8 mouse cellular contexts compared by ENCODE assay signal in genomic region chr1:166253898-166254894, GRCm38 (mm10). TPM values are rescaled to one million over a fixed set of nuclear protein-coding genes. Genes with fewer than 3 reads are reported as not detected.
DNase-seq lines count a peak whose midpoint lies in the region; ATAC-seq and TF ChIP-seq lines count a peak whose summit lies in the region.

Ildr2 (plus strand) TSS chr1:166254139.

- H3K9me3 ChIP-seq in embryonic facial prominence, embryonic 13.5 days, result no peaks in the 10 kb centered on the region
- H3K9me3 ChIP-seq in heart, embryonic 12.5 days (replicated peaks), result no peaks in the 10 kb centered on the region
- no peaks in the 10 kb centered on the region for H3K9me3 ChIP-seq in kidney, embryonic 16.5 days (ENCODE audit: low read length)
- H3K9me3 ChIP-seq in liver, embryonic 11.5 days (ENCODE audit: control insufficient read depth, low read length), result no peaks in the 10 kb centered on the region
- H3K9me3 ChIP-seq in midbrain, postnatal 0 days (ENCODE audit: low read length), result no peaks in the 10 kb centered on the region

- H3K36me3 ChIP-seq in embryonic facial prominence, embryonic 13.5 days, result no peaks in the 10 kb centered on the region
- no peaks in the 10 kb centered on the region for H3K36me3 ChIP-seq in heart, embryonic 12.5 days
- H3K36me3 ChIP-seq in kidney, embryonic 16.5 days (ENCODE audit: insufficient read depth, low read length), result no peaks in the 10 kb centered on the region
- H3K36me3 ChIP-seq in liver, embryonic 11.5 days (ENCODE audit: control insufficient read depth, insufficient read depth, low read length), result no peaks in the 10 kb centered on the region
- no peaks in the 10 kb centered on the region for H3K36me3 ChIP-seq in midbrain, postnatal 0 days (ENCODE audit: insufficient read depth, low read length)

- H3K27me3 ChIP-seq in embryonic facial prominence, embryonic 13.5 days, result peaks cover 63% of the 10 kb centered on the region
- peaks cover 64% of the 10 kb centered on the region for H3K27me3 ChIP-seq in heart, embryonic 12.5 days (replicated peaks)
- H3K27me3 ChIP-seq in kidney, embryonic 16.5 days (ENCODE audit: insufficient read depth, low read length), result peaks cover 49% of the 10 kb centered on the region
- peaks cover 47% of the 10 kb centered on the region for H3K27me3 ChIP-seq in liver, embryonic 11.5 days (replicated peaks; ENCODE audit: control insufficient read depth, insufficient read depth, low read length)
- no peaks in the 10 kb centered on the region for H3K27me3 ChIP-seq in midbrain, postnatal 0 days (ENCODE audit: insufficient read depth, low read length)

- DNase-seq in CD4-positive, CD25-positive, alpha-beta regulatory T cell, adult 2 months (ENCODE audit: low read depth, low spot score), result peak; percentile 3
- peak; percentile 54 for DNase-seq in liver, embryonic 11.5 days (ENCODE audit: low spot score)
- peak; percentile 67 for DNase-seq in midbrain, postnatal 0 days (ENCODE audit: low spot score)
- DNase-seq in testis, postnatal 14 days (ENCODE audit: low spot score), result peak; percentile 64

- TF ChIP-seq CTCF in midbrain, postnatal 0 days (IDR thresholded peaks at IDR 0.05), result peak; percentile 56

- under 1% methylated on average over 57 of the region's 72 CpGs for WGBS in embryonic facial prominence, embryonic 13.5 days
- 1% methylated on average over 72 of the region's 72 CpGs for WGBS in heart, embryonic 12.5 days
- WGBS in kidney, embryonic 16.5 days, result under 1% methylated on average over 56 of the region's 72 CpGs
- WGBS in liver, embryonic 11.5 days, result 2% methylated on average over 70 of the region's 72 CpGs
- WGBS in midbrain, postnatal 0 days, result under 1% methylated on average over 64 of the region's 72 CpGs

- peak within 1 kb of the TSS; percentile 74 for H3K9ac ChIP-seq in embryonic facial prominence, embryonic 13.5 days
- H3K9ac ChIP-seq in heart, embryonic 12.5 days, result peak within 1 kb of the TSS; percentile 71
- peak within 1 kb of the TSS; percentile 69 for H3K9ac ChIP-seq in kidney, embryonic 16.5 days (replicated peaks; ENCODE audit: low read length)
- peak within 1 kb of the TSS; percentile 25; the same call in 1 of the 2 replicates for H3K9ac ChIP-seq in liver, embryonic 11.5 days (ENCODE audit: low read depth, low read length)
- H3K9ac ChIP-seq in midbrain, postnatal 0 days (replicated peaks; ENCODE audit: low read length, poor library complexity, severe bottlenecking), result peak within 1 kb of the TSS; percentile 47

- ATAC-seq in CD4-positive, CD25-positive, alpha-beta regulatory T cell, adult 4 months, result no peak
- 0 out of 2 replicates have a peak, but pooled peaks have one; percentile 20 for ATAC-seq in embryonic facial prominence, embryonic 13.5 days (ENCODE audit: insufficient number of reproducible peaks, insufficient read depth, low FRiP score, low TSS enrichment, low read depth)
- peak; percentile 60; the same call in 1 of the 2 replicates for ATAC-seq in heart, embryonic 12.5 days (ENCODE audit: insufficient number of reproducible peaks, low FRiP score)
- peak; percentile 83 for ATAC-seq in kidney, embryonic 16.5 days (ENCODE audit: low FRiP score, low TSS enrichment)
- ATAC-seq in liver, embryonic 11.5 days (replicated peaks; ENCODE audit: low FRiP score), result peak; percentile 57; the same call in 1 of the 2 replicates
- ATAC-seq in midbrain, postnatal 0 days (ENCODE audit: low FRiP score), result peak; percentile 55

- peaks cover 11% of the 10 kb centered on the region; the same call in 1 of the 2 replicates for H3K4me1 ChIP-seq in embryonic facial prominence, embryonic 13.5 days
- H3K4me1 ChIP-seq in heart, embryonic 12.5 days (replicated peaks), result peaks cover 21% of the 10 kb centered on the region; the same call in 1 of the 2 replicates
- H3K4me1 ChIP-seq in kidney, embryonic 16.5 days (ENCODE audit: insufficient read depth, low read length), result peaks cover 15% of the 10 kb centered on the region
- no peaks in the 10 kb centered on the region for H3K4me1 ChIP-seq in liver, embryonic 11.5 days (replicated peaks; ENCODE audit: control insufficient read depth, insufficient read depth, low read length)
- peaks cover 12% of the 10 kb centered on the region; the same call in 1 of the 2 replicates for H3K4me1 ChIP-seq in midbrain, postnatal 0 days (ENCODE audit: insufficient read depth, low read length)

- no peak within 1 kb of the TSS for H3K27ac ChIP-seq in embryonic facial prominence, embryonic 13.5 days
- no peak within 1 kb of the TSS for H3K27ac ChIP-seq in heart, embryonic 12.5 days (ENCODE audit: poor library complexity, severe bottlenecking)
- no peak within 1 kb of the TSS; the same call in 1 of the 2 replicates for H3K27ac ChIP-seq in kidney, embryonic 16.5 days (ENCODE audit: low read length)
- H3K27ac ChIP-seq in liver, embryonic 11.5 days (ENCODE audit: low read depth, low read length), result no peak within 1 kb of the TSS
- peak within 1 kb of the TSS; percentile 13; the same call in 1 of the 2 replicates for H3K27ac ChIP-seq in midbrain, postnatal 0 days (ENCODE audit: low read depth, low read length)

- peak within 1 kb of the TSS; percentile 57 for H3K4me3 ChIP-seq in embryonic facial prominence, embryonic 13.5 days
- peak within 1 kb of the TSS; percentile 65 for H3K4me3 ChIP-seq in heart, embryonic 12.5 days
- peak within 1 kb of the TSS; percentile 57 for H3K4me3 ChIP-seq in kidney, embryonic 16.5 days (ENCODE audit: low read length)
- H3K4me3 ChIP-seq in liver, embryonic 11.5 days (ENCODE audit: low read depth, low read length), result peak within 1 kb of the TSS; percentile 50
- peak within 1 kb of the TSS; percentile 60 for H3K4me3 ChIP-seq in midbrain, postnatal 0 days (ENCODE audit: low read depth, low read length)

- peak within 1 kb of the TSS; percentile 98 for H3K4me2 ChIP-seq in embryonic facial prominence, embryonic 13.5 days
- H3K4me2 ChIP-seq in heart, embryonic 12.5 days, result peak within 1 kb of the TSS; percentile 94
- peak within 1 kb of the TSS; percentile 91 for H3K4me2 ChIP-seq in kidney, embryonic 16.5 days (replicated peaks; ENCODE audit: low read depth, low read length)
- H3K4me2 ChIP-seq in liver, embryonic 11.5 days, result peak within 1 kb of the TSS; percentile 68
- peak within 1 kb of the TSS; percentile 88 for H3K4me2 ChIP-seq in midbrain, postnatal 0 days (ENCODE audit: low read depth, low read length, poor library complexity, severe bottlenecking)

RNA-seq across cellular contexts. Expression of gene Ildr2, which starts in this region (rescaled TPM):
- not detected for polyA plus RNA-seq in CD4-positive, CD25-positive, alpha-beta regulatory T cell, adult 4 months (2017; shearing (Covaris generic))
- 0.22 and 0.25 TPM in 2 replicates for polyA plus RNA-seq in embryonic facial prominence, embryonic 13.5 days (2015; fragmentation: Nextera tagmentation; extraction: Ambion mirVana)
- 2.1 and 2.2 TPM in 2 replicates for polyA plus RNA-seq in heart, embryonic 12.5 days (2016; fragmentation: Nextera tagmentation; extraction: Ambion mirVana)
- polyA plus RNA-seq in kidney, embryonic 16.5 days (2015; fragmentation: Nextera tagmentation; extraction: Ambion mirVana), result 1.5 and 1.6 TPM in 2 replicates
- polyA plus RNA-seq in liver, embryonic 11.5 days (2014; fragmentation: Nextera tagmentation; extraction: Ambion mirVana), result 0.43 and 0.53 TPM in 2 replicates
- 31.3 and 36.5 TPM in 2 replicates for total RNA-seq in midbrain, postnatal 0 days (2014; rRNA removed)
- polyA plus RNA-seq in midbrain, postnatal 0 days (2015; fragmentation: Nextera tagmentation; extraction: Ambion mirVana), result 5.7 and 7.1 TPM in 2 replicates

Comparison
In these comparisons a context has a peak if more than half of its experiments do, and no peak if none do; other contexts are left out.
1. Peak in ATAC-seq, H3K4me3 ChIP-seq, H3K9ac ChIP-seq and H3K4me2 ChIP-seq in embryonic facial prominence, embryonic 13.5 days; RNA of the gene not detected or under 1 TPM.
2. Peak in DNase-seq, ATAC-seq, H3K4me3 ChIP-seq, H3K9ac ChIP-seq and H3K4me2 ChIP-seq in liver, embryonic 11.5 days; RNA of the gene not detected or under 1 TPM.
3. DNase-seq: peak in every context shown above with its lines; median percentile 67 in midbrain, postnatal 0 days; 64 in testis, postnatal 14 days; 54 in liver, embryonic 11.5 days; 3 in CD4-positive, CD25-positive, alpha-beta regulatory T cell, adult 2 months.